Mouse (Mus musculus) embryo, embryonic 10 days (tissue): ENCODE measurements around the gene Plekhg6.

Source experiments
- DNase-seq: peaks from one replicate; pipeline ENCODE4 v3.0.0-alpha.2; 2015; ENCODE audit warnings: low spot score

Gene Plekhg6

GRCm38 (mm10) chr6:125380372-125381360 is at the start of gene Plekhg6:
Gene Plekhg6 (minus strand): TSS chr6:125380793.
- no peak for DNase-seq

GRCm38 (mm10) chr6:125429741-125430140 is 49.1 kb upstream of the Plekhg6 start:
- DNase-seq, result no peak

GRCm38 (mm10) chr6:125426383-125427360 is 46.1 kb upstream of the Plekhg6 start:
- DNase-seq, result peak; percentile 86

DNA sequence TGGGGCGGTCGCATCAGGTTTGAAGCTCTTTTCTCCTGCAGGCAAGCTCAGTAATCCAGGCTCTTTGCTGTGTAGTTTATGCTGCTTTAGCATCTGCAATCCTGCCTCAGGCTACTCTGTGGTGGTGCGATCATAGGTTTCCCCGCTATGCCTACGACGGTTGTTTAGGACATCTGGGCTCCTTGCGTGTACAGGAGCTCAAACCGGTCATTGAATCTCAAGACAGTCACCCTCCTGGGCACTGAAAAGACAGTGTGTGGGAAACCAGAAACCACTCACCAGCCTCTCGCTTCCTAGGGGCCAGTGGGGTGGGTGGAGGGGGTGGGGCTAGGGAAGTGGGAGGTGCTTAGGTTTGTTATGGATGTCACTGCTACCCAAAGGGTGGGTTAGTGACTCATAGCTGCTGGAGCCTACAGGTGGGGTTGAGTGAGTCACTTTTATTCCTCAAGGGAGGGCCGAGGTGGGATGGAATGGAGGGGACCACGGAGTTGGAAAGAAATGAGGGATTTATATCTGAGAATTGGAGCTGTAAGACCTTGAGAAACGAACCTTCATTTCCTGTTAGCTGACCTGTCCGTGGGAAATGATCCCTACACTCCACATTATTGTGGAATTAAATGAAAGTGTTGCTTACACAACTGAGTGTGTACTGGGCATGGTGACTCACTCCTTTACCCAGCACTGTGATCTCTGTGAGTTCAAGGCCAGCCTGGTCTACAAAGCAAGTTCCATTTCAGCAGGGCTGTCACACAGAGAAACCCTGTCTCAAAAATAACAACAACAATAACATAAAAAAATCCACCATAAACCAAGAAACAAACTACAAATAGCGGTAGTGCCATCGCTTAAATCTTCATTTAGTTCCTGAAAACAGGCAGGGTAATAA is 44.9 kb upstream of the Plekhg6 start:
- DNase-seq, result no peak

GRCm38 (mm10) chr6:125424156-125424555 is 43.6 kb upstream of the Plekhg6 start:
- DNase-seq, result no peak

GRCm38 (mm10) chr6:125423507-125423906 is 42.9 kb upstream of the Plekhg6 start:
- no peak for DNase-seq

DNA sequence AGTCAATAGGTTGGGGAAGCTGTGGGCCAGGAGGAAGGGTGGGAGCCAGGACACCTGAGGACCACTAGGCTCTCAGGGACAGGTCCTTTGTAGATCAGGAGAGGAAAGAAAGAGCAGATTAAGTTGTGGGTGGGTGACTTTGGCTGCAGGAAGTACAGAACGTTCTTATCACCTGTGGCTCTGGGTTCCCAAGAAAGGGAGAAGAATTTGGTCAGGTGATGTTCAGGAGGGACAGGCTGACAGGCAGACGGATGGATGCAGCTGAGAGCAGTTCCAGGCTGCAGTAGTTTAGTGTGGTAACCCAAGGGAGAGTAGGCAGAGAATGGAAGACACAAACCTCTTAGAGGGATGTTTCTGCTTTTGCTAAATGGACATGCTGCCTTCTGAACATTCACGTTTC is 42.5 kb upstream of the Plekhg6 start:
- no peak for DNase-seq

GRCm38 (mm10) chr6:125422051-125422822 is 41.6 kb upstream of the Plekhg6 start:
- DNase-seq, result peak; percentile 73

- DNase-seq, result no peak
Observed at GRCm38 (mm10) chr6:125420458-125421063, 40.0 kb upstream of the Plekhg6 start.

- DNase-seq, result peak; percentile 91
Observed at GRCm38 (mm10) chr6:125418744-125419143, 38.2 kb upstream of the Plekhg6 start.

DNA sequence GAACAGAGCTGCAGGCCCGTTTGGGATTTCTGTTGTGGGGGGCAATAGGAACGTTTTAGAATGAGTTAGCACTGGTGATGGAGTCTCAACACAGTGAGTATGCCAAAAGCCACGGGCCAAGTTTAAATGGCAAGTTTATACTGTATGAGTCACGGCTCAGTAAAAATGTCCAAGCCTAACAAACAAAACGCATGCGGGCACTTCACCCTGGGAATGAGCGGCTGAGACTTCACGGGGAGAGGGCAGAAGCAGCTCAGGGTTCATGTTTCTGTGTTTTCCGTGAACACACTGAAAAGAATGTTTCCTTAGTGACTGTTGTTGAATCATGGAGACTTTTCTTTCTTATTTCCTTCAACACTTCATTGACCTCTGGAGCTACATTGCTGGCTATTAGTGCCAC is 32.7 kb upstream of the Plekhg6 start:
- no peak for DNase-seq

GRCm38 (mm10) chr6:125411661-125412060 is 31.1 kb upstream of the Plekhg6 start:
- no peak for DNase-seq

DNA sequence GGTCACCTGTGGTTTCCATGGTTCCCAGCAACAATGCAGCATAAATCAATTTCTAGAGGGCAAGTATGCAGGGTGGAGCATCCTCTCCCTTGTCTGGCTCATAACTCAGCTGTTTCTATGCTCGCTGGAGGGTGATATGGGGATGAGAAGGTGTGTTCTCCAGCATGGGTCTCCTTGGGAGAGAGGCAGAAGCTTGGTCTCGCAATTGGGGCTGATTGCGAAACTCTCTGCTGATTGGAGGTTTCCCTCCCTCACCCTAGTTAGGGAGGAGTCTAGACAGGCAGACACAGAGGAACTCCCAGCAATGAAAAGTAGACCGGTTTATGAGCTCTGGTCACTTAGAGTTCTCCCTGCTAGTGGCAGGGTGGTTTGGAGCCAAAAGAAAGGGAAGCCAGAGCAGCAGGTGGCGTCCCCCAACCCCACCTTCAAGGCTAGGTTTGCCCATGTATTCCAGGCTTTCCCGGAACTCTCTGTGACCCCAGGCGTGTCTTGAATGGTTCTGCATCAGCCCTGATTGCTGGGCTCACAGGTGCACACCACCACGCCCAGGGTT is 30.5 kb upstream of the Plekhg6 start:
- peak; percentile 4 for DNase-seq

DNA sequence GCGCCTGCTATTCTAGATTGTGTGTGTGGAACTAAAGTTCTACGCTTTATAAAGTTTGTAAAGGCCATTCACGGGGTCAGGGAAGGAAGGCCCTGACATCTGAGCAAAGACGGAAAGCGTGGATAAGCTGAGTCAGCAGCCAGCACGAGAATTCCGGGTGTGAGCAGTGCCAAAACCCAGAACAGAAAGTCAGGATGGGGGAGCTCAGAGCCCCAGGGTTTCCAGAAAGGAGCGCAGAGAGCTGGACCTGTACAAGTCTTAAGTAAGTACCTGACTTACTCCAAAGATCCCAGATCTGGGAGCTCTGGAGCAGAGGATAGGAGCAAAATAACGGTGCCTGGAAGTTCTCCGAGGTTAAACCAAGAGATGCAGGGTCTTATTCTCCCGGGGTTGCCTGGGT is 30.0 kb upstream of the Plekhg6 start:
- DNase-seq, result no peak

- DNase-seq, result no peak
Observed at GRCm38 (mm10) chr6:125407657-125408056, 27.1 kb upstream of the Plekhg6 start.

- no peak for DNase-seq
Observed at GRCm38 (mm10) chr6:125407224-125407623, 26.6 kb upstream of the Plekhg6 start.

- DNase-seq, result peak; percentile 2
Observed at GRCm38 (mm10) chr6:125405461-125406382, 25.1 kb upstream of the Plekhg6 start.

- no peak for DNase-seq
Observed at GRCm38 (mm10) chr6:125389853-125390252, 9.3 kb upstream of the Plekhg6 start.

DNA sequence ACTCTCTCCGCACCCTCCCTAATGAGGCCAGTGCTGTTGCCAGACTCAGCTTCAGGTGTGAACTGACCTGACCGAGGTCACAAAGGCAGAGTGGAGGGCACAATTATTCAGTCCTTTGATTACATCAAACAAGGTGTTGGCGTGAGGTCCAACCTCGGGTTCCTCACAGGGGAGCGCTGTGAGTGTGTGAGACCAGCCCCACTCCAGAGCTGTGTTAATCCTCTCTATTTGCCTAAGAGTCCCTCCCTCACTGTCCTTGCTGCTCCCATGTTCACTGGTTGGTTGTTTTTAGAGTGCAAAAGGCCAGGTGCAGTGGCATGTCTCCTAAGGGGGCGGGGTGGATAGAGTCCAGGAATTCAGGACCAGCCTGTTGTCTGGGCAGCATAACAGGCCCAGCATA is 5.5 kb upstream of the Plekhg6 start:
- no peak for DNase-seq
